Mouse (Mus musculus) left cerebral cortex, adult 9 months (tissue): ENCODE measurements around the gene Pmfbp1.
"Not testable (repeated sequence)": the region's sequence is repeated elsewhere in the genome, so short reads cannot be mapped to it uniquely, and the experiment has no call there.

ENCODE experiments used
- DNase-seq, 2 experiments: peaks; one replicate each; pipeline ENCODE4 v3.0.0; 2022; ENCODE audit warnings: low spot score in 2 of 2

Pmfbp1 gene

GRCm38 (mm10) chr8:109493727-109494126 is at the start of gene Pmfbp1:
Gene Pmfbp1, plus strand, starts transcription at chr8:109494027.
- DNase-seq = no peak

DNA sequence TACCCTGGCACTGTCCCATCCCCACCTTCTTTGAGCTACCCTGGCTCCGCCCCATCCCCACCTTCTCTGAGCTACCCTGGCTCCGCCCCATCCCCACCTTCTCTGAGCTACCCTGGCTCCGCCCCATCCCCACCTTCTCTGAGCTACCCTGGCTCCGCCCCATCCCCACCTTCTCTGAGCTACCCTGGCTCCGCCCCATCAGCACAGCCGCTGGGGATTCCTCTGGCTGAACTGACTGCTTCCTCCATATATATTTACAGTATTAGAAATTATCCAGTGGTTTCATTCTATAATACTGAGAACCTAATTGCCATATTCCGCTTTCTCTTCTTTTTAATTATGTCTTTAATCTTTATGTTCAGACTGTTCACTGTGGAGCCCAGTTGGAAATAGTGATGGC is 46.9 kb upstream of the Pmfbp1 start:
- DNase-seq = not testable (repeated sequence)

- no peak for DNase-seq
Observed at GRCm38 (mm10) chr8:109451000-109451399, 42.8 kb upstream of the Pmfbp1 start.

DNA sequence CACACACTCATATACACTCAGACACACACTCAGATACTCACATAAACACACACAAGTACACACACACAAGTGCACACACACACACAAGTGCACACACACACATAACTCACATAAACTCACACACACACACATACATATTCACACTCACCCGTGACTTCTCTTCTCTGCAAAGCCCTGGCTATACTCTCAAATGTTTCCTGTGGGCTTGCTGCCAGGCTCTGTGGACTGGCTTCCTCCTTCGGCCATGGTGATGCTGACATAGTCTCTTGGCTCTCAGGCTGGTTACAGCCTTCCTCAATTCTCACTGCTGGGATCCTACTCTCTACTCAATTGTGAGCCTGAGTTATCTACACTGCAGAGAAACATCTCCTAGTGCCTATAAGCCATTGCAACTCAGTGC is 38.7 kb upstream of the Pmfbp1 start:
- DNase-seq = no peak

GRCm38 (mm10) chr8:109457387-109457786 is 36.4 kb upstream of the Pmfbp1 start:
- DNase-seq = no peak

GRCm38 (mm10) chr8:109458580-109458979 is 35.2 kb upstream of the Pmfbp1 start:
- DNase-seq = peak in 1 of 2 experiments; percentile 22

DNA sequence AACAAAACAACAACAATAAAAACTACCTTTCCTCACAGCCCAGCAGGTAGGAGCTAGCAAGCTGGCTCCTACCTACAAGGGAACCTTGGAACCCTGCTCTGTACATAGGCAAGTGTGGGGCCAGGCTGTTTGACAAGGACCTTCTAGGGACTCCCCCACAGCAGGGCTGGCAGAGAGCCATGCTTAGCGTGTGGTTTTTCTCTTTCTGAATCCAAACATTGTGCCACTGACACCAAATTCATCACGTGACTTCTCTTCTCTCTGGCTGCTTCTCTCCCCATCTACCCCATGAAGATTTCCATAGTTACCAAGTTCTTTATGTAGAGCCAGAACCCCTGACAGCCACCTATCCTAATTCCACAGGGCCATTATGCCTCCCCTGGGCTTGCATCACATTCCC is 30.8 kb upstream of the Pmfbp1 start:
- DNase-seq = no peak

- no peak for DNase-seq
Observed at GRCm38 (mm10) chr8:109463677-109464313, 30.0 kb upstream of the Pmfbp1 start.

- DNase-seq = peak; percentile 67 to 71
Observed at GRCm38 (mm10) chr8:109464451-109464891, 29.4 kb upstream of the Pmfbp1 start.

GRCm38 (mm10) chr8:109465056-109465455 is 28.8 kb upstream of the Pmfbp1 start:
- DNase-seq = peak in 1 of 2 experiments; percentile 8

DNA sequence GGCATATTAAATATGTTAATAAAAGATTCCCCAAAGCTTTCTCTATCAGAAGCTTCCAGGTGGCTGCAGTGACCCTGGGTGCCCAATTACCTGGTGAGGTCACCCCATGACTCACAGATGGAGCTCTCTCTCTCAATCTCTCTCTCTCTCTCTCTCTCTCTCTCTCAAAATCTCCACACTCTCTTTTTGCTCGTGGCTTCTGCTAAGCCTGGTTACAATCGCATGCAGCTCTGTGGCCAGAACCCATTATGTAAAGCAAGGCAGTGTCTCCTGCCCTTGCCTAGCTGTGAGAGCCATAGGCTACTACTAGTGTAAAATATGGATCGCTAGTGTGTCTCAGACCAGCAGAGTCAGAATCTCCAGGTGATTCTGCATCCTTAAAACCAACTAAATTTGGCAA is 28.1 kb upstream of the Pmfbp1 start:
- no peak for DNase-seq

DNA sequence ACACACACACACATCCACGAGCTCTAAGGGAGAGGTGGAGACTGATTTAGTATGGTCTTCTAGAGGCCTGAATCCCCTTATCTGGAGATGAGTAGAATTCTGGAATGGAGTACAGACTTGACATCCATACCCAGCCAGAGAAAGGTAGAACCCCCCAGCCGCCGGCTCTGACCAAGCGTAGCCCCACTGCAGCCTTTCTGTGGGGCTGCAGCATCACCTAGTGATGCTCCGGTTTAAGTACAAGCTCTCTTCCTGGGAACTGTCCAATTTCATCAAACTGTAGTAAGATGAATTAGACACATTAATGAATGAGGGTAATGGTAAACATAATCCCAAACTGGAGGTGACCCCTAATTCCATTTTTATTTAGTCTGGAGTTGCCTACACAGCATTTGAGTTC is 26.3 kb upstream of the Pmfbp1 start:
- DNase-seq = peak in 1 of 2 experiments; percentile 16

DNA sequence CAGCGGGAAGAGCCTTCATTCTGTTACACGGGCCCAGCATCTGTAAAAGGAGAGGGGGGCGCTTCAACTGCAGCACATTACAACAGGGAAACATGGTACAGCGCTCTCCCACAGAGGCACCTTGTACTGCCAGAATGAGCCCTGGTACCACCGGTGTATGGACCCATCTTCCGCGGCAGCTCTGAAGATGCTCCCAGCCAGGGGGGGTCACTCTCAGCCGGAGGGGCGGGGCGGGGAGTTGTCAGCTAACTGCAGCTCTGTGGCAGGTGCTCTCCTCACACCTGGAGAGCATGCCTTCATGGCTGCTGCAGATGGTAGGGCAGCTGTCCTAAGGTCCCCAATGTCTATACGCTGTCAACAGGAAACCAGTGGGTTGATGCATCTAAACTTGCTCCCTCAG is 25.7 kb upstream of the Pmfbp1 start:
- no peak for DNase-seq

GRCm38 (mm10) chr8:109471876-109472275 is 22.0 kb upstream of the Pmfbp1 start:
- no peak for DNase-seq

DNA sequence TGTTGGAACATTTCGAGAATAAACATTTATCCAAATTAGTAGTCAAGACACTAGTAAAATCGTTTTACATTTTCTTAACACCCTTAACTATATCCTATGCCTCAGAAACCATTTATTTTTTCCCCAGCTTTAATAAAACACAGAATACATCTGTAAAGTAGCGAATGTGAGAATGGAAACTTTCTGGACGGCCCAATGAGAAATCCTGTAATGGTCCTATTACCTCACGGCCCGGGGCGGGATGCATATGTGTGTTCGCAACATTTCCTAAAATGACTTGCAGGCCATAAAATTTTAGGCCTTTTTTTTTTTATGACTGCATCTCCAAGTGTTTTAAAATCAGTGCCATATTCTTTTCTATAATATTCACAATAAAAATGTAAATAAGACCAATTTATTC is 21.4 kb upstream of the Pmfbp1 start:
- DNase-seq = no peak

DNA sequence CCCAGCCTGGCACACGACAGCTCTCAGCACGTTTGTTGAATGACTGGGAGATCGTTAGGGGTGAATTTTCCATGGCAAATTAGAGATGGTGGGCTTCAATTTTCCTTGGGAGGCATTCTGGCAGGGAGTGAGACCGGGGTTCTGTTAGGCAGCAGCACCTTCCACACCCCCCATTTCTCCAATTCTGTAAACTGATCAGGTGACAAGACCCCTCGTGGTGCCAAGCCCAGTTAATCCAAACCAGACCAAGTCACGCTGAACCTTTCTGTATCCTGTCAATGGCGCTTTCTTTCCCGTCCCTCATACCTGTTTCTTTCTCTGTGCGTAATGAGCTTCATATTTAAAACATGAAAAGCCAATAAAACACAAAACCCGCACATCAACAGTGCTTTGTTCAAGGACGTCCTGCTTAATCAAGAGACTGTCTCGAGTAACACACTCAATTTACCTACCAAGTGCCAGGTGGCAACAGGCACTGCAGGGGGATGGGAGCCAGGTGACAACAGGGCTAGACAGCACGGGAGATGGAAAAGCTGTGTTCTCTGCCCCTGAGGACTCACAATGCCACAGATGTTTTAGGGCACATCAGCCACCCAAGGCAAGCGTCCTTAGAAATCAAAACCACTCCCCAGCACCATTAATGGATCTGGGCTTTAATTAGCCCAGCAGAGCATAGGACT is 19.2 kb upstream of the Pmfbp1 start:
- DNase-seq = no peak

GRCm38 (mm10) chr8:109475436-109475835 is 18.4 kb upstream of the Pmfbp1 start:
- DNase-seq = no peak

- no peak for DNase-seq
Observed at GRCm38 (mm10) chr8:109478586-109478985, 15.2 kb upstream of the Pmfbp1 start.

DNA sequence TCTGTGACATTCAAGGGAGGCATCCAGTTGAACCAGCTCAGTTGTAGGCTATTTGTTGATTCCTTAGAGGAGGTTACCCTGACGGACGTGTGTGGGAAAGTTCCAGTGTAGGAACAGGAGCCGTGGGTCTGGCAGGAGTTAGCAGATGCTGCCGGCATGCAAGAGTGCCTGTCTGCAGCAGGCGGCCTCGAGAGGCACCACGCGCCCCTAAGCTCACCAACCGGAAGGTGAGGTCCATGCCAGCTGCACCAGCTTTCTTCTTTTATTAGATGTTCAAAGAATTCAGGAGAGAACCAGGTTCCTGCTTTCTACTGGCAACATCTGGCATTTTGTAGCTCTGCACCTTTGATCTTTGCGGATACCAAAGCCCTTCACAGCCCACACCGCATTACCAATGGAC is 9.1 kb upstream of the Pmfbp1 start:
- DNase-seq = no peak

GRCm38 (mm10) chr8:109485530-109485929 is 8.3 kb upstream of the Pmfbp1 start:
- no peak for DNase-seq

DNA sequence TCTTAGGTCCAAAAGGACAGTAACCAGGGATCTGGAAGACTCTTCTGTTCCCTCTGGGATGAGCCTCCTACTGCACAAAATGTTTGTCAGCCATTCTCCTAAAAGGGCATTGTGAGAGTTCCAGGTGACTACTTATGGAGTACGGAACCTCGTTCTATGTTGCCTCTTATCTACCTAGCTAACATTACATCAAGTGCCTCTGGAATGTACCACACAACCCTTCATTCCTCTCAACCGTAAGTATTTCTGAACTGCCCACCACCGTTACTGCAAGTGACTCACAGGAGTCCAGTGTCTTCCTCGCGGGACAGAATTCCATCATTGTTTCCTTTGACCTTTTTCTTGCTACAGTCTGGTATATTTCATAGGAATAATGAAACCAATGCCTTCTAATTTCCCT is 1.0 kb upstream of the Pmfbp1 start:
- no peak for DNase-seq

DNA sequence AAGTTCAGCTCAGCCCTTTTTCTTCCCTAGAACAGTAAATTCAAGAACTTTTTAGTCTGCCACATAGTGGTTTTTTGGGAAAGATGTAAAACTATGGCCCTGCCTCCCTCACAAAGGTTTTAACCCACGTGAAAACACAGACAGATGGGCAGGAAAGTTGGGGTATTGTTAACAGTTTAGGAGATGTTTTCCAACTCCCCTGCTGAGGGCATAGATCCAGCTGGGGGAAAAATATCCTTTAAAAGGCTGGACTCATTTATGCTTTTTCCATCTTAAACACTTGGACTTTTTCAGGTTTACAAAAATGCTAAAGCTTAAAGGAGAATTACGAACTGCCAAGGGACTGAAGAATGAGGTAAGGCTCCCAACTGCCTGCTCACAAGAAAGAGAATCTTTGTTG is 774 bp downstream of the Pmfbp1 start:
- DNase-seq = peak in 1 of 2 experiments; percentile 17

DNA sequence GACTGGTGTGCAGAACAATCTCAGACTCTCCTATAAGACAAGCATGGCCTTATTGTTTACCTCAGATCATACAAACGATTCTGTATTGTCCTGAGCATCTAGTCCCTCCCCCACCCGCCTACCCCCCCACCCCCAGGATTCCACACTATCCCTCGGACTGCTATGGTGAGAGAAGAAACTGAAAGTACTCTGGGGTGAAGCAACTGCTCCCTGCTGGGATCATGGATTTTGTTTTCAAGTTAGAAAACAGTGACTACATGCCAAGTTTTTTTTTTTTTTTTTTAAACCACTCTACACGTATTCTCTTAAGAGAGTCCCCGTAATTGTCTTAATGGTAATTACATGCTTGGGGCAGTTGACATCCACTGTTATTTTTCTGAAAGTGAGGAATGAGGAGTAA is 3.6 kb downstream of the Pmfbp1 start:
- no peak for DNase-seq
